Mouse (Mus musculus) MEL (cell line): Measurements from ENCODE around the gene Crybb1. TPM values are rescaled to one million over a fixed set of nuclear protein-coding genes. Genes with fewer than 3 reads are reported as not detected.

ENCODE experiments used
- DNase-seq: peaks from one replicate; pipeline ENCODE4 v3.0.0; 2011; ENCODE audit warnings: low read depth, low spot score
- H3K27ac ChIP-seq: 2 replicates; pipeline ENCODE4 v1.5.1; 2012; ENCODE audit warnings: low read depth, mild to moderate bottlenecking, control low read depth, low read length, moderate library complexity; ENCODE audit not compliant: control insufficient read depth
- H3K27me3 ChIP-seq, 2 experiments: fragments of 150-350 bp in 1 of 2; sonication (generic) in 1 of 2; 2 replicates each; pipeline ENCODE4 v1.6.1; 2012; ENCODE audit warnings: low read length in 2 of 2, mild to moderate bottlenecking in 2 of 2, improper control_type of control experiment in 1 of 2, moderate library complexity in 1 of 2; ENCODE audit not compliant: insufficient read depth in 2 of 2, control insufficient read depth in 1 of 2
- H3K36me3 ChIP-seq, 2 experiments: 2 replicates each; pipeline ENCODE4 v1.6.1; 2012 to 2014; ENCODE audit warnings: low read length in 2 of 2, improper control_type of control experiment in 1 of 2, inconsistent platforms in 1 of 2, mild to moderate bottlenecking in 1 of 2; ENCODE audit not compliant: insufficient read depth in 2 of 2, control insufficient read depth in 1 of 2
- H3K4me1 ChIP-seq, 2 experiments: fragments of 150-350 bp in 1 of 2; sonication (generic) in 1 of 2; 2 replicates each; pipeline ENCODE4 v1.6.1; 2012; ENCODE audit warnings: low read length in 2 of 2, improper control_type of control experiment in 1 of 2, mild to moderate bottlenecking in 1 of 2; ENCODE audit not compliant: insufficient read depth in 2 of 2, control insufficient read depth in 1 of 2
- H3K4me3 ChIP-seq, 2 experiments: fragments of 150-350 bp in 1 of 2; sonication (generic) in 1 of 2; 2 replicates each; pipeline ENCODE4 v1.5.1; 2012; ENCODE audit warnings: low read depth in 2 of 2, low read length in 2 of 2, mild to moderate bottlenecking in 2 of 2, moderate library complexity in 2 of 2, control low read depth in 1 of 2, improper control_type of control experiment in 1 of 2; ENCODE audit not compliant: control insufficient read depth in 1 of 2, insufficient read depth in 1 of 2
- H3K79me2 ChIP-seq: 2 replicates; pipeline ENCODE4 v1.6.1; 2012; ENCODE audit warnings: mild to moderate bottlenecking, low read length, moderate library complexity; ENCODE audit not compliant: control insufficient read depth, poor library complexity, insufficient read depth
- H3K9ac ChIP-seq: 2 replicates; pipeline ENCODE4 v1.6.1; 2012; ENCODE audit warnings: low read depth, mild to moderate bottlenecking, control low read depth, low read length, moderate library complexity; ENCODE audit not compliant: control insufficient read depth, poor library complexity, severe bottlenecking
- H3K9me3 ChIP-seq: fragments of 150-350 bp; sonication (generic); replicated peaks from 2 replicates; pipeline ENCODE4 v1.6.1; 2012; ENCODE audit warnings: mild to moderate bottlenecking, low read length, improper control_type of control experiment, moderate library complexity; ENCODE audit not compliant: insufficient read depth
- CHD2 ChIP-seq: IDR thresholded peaks from 2 replicates; pipeline ENCODE4 v1.6.1; 2011; ENCODE audit warnings: low read length, improper control_type of control experiment
- CTCF ChIP-seq, 3 experiments: IDR thresholded peaks in 2 of 3; conservative IDR thresholded peaks in 1 of 3; 2 replicates each; pipeline ENCODE4 v1.5.1; 2011 to 2012; ENCODE audit warnings: low read length in 3 of 3, low read depth in 2 of 3, mild to moderate bottlenecking in 2 of 3, improper control_type of control experiment in 1 of 3, inconsistent platforms in 1 of 3, mixed read lengths in 1 of 3, moderate library complexity in 1 of 3; ENCODE audit not compliant: control insufficient read depth in 1 of 3, insufficient read depth in 1 of 3, poor library complexity in 1 of 3, severe bottlenecking in 1 of 3
- E2F4 ChIP-seq: IDR thresholded peaks from 2 replicates; pipeline ENCODE4 v1.6.1; 2011; ENCODE audit warnings: low read depth, low read length, improper control_type of control experiment, borderline replicate concordance
- GATA1 ChIP-seq: IDR thresholded peaks from 2 replicates; pipeline ENCODE4 v1.6.1; 2011; ENCODE audit warnings: low read depth, low read length, improper control_type of control experiment
- JUND ChIP-seq: IDR thresholded peaks from 2 replicates; pipeline ENCODE4 v1.6.1; 2011; ENCODE audit warnings: low read depth, mild to moderate bottlenecking, improper control_type of control experiment, low read length
- KAT2A ChIP-seq: conservative IDR thresholded peaks from 2 replicates; pipeline ENCODE4 v1.6.1; 2012; ENCODE audit warnings: low read depth, low read length, improper control_type of control experiment, inconsistent platforms
- MAFK ChIP-seq: IDR thresholded peaks from 2 replicates; pipeline ENCODE4 v1.6.1; 2011; ENCODE audit warnings: low read depth, mild to moderate bottlenecking, low read length, improper control_type of control experiment, borderline replicate concordance
- MXI1 ChIP-seq: IDR thresholded peaks from 2 replicates; pipeline ENCODE4 v1.6.1; 2011; ENCODE audit warnings: mild to moderate bottlenecking, low read depth, low read length, improper control_type of control experiment
- NELFE ChIP-seq: IDR thresholded peaks from 2 replicates; pipeline ENCODE4 v1.6.1; 2011; ENCODE audit warnings: low read depth, low read length, improper control_type of control experiment
- POLR2A ChIP-seq, 2 experiments: IDR thresholded peaks; 2 replicates each; pipeline ENCODE4 v1.6.1; 2011 to 2012; ENCODE audit warnings: low read length in 2 of 2, mild to moderate bottlenecking in 2 of 2, control low read depth in 1 of 2, improper control_type of control experiment in 1 of 2, low read depth in 1 of 2, moderate library complexity in 1 of 2; ENCODE audit not compliant: control insufficient read depth in 1 of 2, insufficient read depth in 1 of 2, poor library complexity in 1 of 2
- POLR2AphosphoS2 ChIP-seq: IDR thresholded peaks from 2 replicates; pipeline ENCODE4 v1.6.1; 2011; ENCODE audit warnings: low read length, improper control_type of control experiment
- POLR2AphosphoS5 ChIP-seq: IDR thresholded peaks from 2 replicates; pipeline ENCODE4 v1.6.1; 2012; ENCODE audit warnings: low read depth, borderline replicate concordance, mild to moderate bottlenecking, inconsistent platforms, low read length, moderate library complexity, mixed read lengths
- RAD21 ChIP-seq: IDR thresholded peaks from 2 replicates; pipeline ENCODE4 v1.6.1; 2011; ENCODE audit warnings: mild to moderate bottlenecking, low read depth, low read length, improper control_type of control experiment
- SIN3A ChIP-seq: IDR thresholded peaks from 2 replicates; pipeline ENCODE4 v1.6.1; 2012; ENCODE audit warnings: low read length, improper control_type of control experiment, inconsistent platforms
- SMC3 ChIP-seq: IDR thresholded peaks from 2 replicates; pipeline ENCODE4 v1.6.1; 2011; ENCODE audit warnings: low read depth, low read length, improper control_type of control experiment
- TBP ChIP-seq: IDR thresholded peaks from 2 replicates; pipeline ENCODE4 v1.8.0; 2011; ENCODE audit warnings: low read depth, low read length, improper control_type of control experiment
- USF1 ChIP-seq: IDR thresholded peaks from 2 replicates; pipeline ENCODE4 v1.6.1; 2014; ENCODE audit warnings: low read depth, mild to moderate bottlenecking, inconsistent platforms, low read length, improper control_type of control experiment, moderate library complexity
- ZC3H11A ChIP-seq: IDR thresholded peaks from 2 replicates; pipeline ENCODE4 v1.6.1; 2012; ENCODE audit warnings: low read depth, mild to moderate bottlenecking, inconsistent platforms, low read length, improper control_type of control experiment
- ZMIZ1 ChIP-seq: IDR thresholded peaks from 2 replicates; pipeline ENCODE4 v1.6.1; 2012; ENCODE audit warnings: low read depth, mild to moderate bottlenecking, inconsistent platforms, low read length, improper control_type of control experiment, moderate library complexity
- ZNF384 ChIP-seq: IDR thresholded peaks from 2 replicates; pipeline ENCODE4 v1.6.1; 2012; ENCODE audit warnings: low read depth, mild to moderate bottlenecking, inconsistent platforms, low read length, improper control_type of control experiment
- polyA plus RNA-seq, 2 experiments: library from polyadenylated mRNA; stranded (reverse) in 1 of 2; unstranded in 1 of 2; fragments of >175 nt in 1 of 2; fragments of >200 nt in 1 of 2; gene quantifications; 2 replicates each; pipeline versions ENCODE4 v1.2.1 to v1.2.4; 2012; ENCODE audit warnings: low replicate concordance in 2 of 2, low read depth in 1 of 2; ENCODE audit not compliant: insufficient read length in 2 of 2, insufficient read depth in 1 of 2, missing spikeins in 1 of 2
- total RNA-seq: library from RNA; depleted of rRNA; stranded (reverse); fragments of 300-350 nt; gene quantifications from 2 replicates; pipeline ENCODE4 v1.2.3, GENCODE M21; 2012

The Crybb1 gene
- total and polyA plus RNA-seq, 3 experiments = 0.24 to 0.27 TPM; not detected in 1

DNA sequence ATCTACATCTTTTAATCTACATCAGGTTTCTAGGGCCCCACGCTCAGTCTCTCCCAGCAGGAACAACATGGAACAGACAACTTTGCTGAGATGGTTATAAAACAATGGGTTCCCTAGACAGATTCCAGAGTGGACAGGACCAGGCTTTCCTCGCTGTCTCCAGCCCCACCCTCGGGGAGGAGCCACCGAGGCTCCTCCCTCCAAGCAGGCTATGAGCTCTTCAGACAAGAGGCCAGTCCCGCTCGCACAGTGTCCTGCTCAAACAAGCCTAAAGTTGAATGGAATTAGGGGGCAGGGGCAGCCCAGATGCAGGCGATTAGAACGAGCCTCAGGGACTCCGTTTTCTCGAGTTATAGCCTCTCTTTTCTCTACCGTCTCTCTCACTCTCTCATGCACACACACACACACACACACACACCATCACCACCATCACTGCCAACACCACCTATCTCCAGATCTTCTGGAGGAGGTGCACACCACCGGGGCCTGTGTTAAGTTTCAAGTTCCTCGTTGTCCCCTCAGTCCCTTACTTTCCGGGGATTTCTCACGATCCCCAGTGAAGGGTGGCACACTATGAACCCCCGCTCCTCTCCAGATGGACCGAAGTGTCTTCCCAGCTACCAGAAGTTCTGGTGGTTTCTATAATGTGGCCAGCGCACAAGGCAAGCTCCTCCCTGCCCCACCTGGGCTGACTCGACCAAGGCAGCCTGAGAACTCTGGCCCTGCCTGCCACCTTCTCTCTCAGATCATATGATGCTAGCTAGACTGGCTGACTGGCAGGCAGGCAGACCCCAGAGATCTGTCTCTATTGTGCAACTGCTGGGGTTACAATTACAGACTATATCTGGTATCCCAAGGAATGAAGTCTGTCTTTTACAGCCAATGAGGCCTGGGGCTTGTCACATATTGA lies 42.0 kb upstream of the Crybb1 start:
- H3K4me3 ChIP-seq = no peak overlapping the region
- TF ChIP-seq MXI1 (no peak), POLR2AphosphoS2 (no peak), ZC3H11A (no peak), POLR2AphosphoS5 (no peak), ZNF384 (no peak), CTCF (IDR thresholded peaks at IDR 0.05 in 2 of 3, conservative IDR thresholded peaks at IDR 0.05 in 1 of 3; ENCODE audit: control insufficient read depth in 1 of 3, insufficient read depth in 1 of 3, low read depth in 2 of 3, low read length in 3 of 3, poor library complexity in 1 of 3, severe bottlenecking in 1 of 3) (no peak), E2F4 (no peak), SIN3A (no peak), JUND (no peak)
- TF ChIP-seq, all 39 proteins: peak for 0
- Histone ChIP-seq H3K79me2 (no peaks in the 10 kb centered on the region), H3K36me3 (no peaks in the 10 kb centered on the region), H3K9me3 (no peaks in the 10 kb centered on the region), H3K27ac (no peak overlapping the region), H3K9ac (no peak overlapping the region), H3K4me1 (no peaks in the 10 kb centered on the region), H3K27me3 (no peaks in the 10 kb centered on the region)
- DNase-seq = no peak

DNA sequence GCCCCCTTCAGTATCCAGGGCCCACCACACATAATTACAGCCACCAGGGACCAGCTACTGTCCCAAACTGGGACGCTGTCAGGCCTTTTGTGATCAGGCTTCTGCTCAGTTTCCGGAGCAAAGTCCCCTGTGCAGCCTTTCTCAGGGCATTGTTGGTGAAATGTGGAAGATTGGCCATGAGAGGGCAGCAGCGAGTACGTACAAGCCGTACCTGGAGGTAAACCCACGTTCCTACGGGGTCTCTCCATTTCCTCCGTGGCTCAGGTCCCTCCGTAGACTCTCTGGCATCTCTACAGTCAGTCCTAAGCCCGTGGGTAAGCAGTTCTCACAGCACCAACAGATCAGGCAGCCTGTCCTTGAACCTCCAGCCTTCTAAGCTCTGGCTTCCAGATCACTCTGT lies 41.2 kb upstream of the Crybb1 start:
- no peak overlapping the region for H3K27ac ChIP-seq
- H3K9me3 ChIP-seq = no peaks in the 10 kb centered on the region
- no peaks in the 10 kb centered on the region for H3K27me3 ChIP-seq
- TF ChIP-seq POLR2AphosphoS5 = no peak
- TF ChIP-seq POLR2AphosphoS2 = no peak
- TF ChIP-seq TBP = no peak
- TF ChIP-seq POLR2A (IDR thresholded peaks at IDR 0.05; ENCODE audit: control insufficient read depth in 1 of 2, insufficient read depth in 1 of 2, low read depth in 1 of 2, low read length in 2 of 2, poor library complexity in 1 of 2) = no peak
- no peak for TF ChIP-seq KAT2A
- TF ChIP-seq CHD2 = no peak
- peak; percentile 60 for TF ChIP-seq SMC3
- peak; percentile 52 to 69 (median 57) for TF ChIP-seq CTCF (IDR thresholded peaks at IDR 0.05 in 2 of 3, conservative IDR thresholded peaks at IDR 0.05 in 1 of 3; ENCODE audit: control insufficient read depth in 1 of 3, insufficient read depth in 1 of 3, low read depth in 2 of 3, low read length in 3 of 3, poor library complexity in 1 of 3, severe bottlenecking in 1 of 3)
- TF ChIP-seq ZC3H11A = peak; percentile 32; the same call in 1 of the 2 replicates
- no peak for TF ChIP-seq USF1
- TF ChIP-seq MAFK = no peak
- TF ChIP-seq NELFE = no peak
- TF ChIP-seq GATA1 = no peak
- peak; percentile 29 for TF ChIP-seq RAD21
- TF ChIP-seq SIN3A = no peak
- TF ChIP-seq ZMIZ1 = no peak
- no peak overlapping the region for H3K9ac ChIP-seq
- no peaks in the 10 kb centered on the region for H3K79me2 ChIP-seq
- DNase-seq = peak; percentile 29
- H3K4me3 ChIP-seq = no peak overlapping the region
- H3K4me1 ChIP-seq = no peaks in the 10 kb centered on the region
- H3K36me3 ChIP-seq = no peaks in the 10 kb centered on the region
